Mouse (Mus musculus): ENCODE results near the gene Matk. TPM values are rescaled to one million over a fixed set of nuclear protein-coding genes. Genes with fewer than 3 reads are reported as not detected.

Gene Matk
- polyA plus RNA-seq, 1 experiment, result 3.3 TPM

- 43% methylated on average over 21 of the region's 21 CpGs for WGBS
- no peak for TF ChIP-seq POLR2A (IDR thresholded peaks at IDR 0.05; ENCODE audit: borderline replicate concordance, extremely low read depth, low read depth, low read length)
- TF ChIP-seq CTCF (IDR thresholded peaks at IDR 0.05; ENCODE audit: insufficient read depth, low read length), result no peak
- no peak for DNase-seq
Observed at GRCm38 (mm10) chr10:81259225-81259884, 6.6 kb downstream of the Matk start.

GRCm38 (mm10) chr10:81261025-81261424, 8.3 kb downstream of the Matk start:
- DNase-seq, result no peak
- Histone ChIP-seq H3K4me3 (replicated peaks; ENCODE audit: extremely low read depth, low read depth, low read length) (no peak overlapping the region), H3K4me1 (ENCODE audit: control insufficient read depth, insufficient read depth, low read length) (peaks cover 2% of the 10 kb centered on the region; the same call in 1 of the 2 replicates)
- TF ChIP-seq CTCF (IDR thresholded peaks at IDR 0.05; ENCODE audit: insufficient read depth, low read length) (no peak), POLR2A (IDR thresholded peaks at IDR 0.05; ENCODE audit: borderline replicate concordance, extremely low read depth, low read depth, low read length) (no peak)
- WGBS, result 90% methylated on average over 4 of the region's 4 CpGs

More at GRCm38 (mm10) chr10:81259225-81259884, 6.6 kb downstream of the Matk start:
- Histone ChIP-seq H3K4me3 (replicated peaks; ENCODE audit: extremely low read depth, low read depth, low read length) (no peak overlapping the region), H3K4me1 (ENCODE audit: control insufficient read depth, insufficient read depth, low read length) (no peaks in the 10 kb centered on the region)

GRCm38 (mm10) chr10:81265540-81265939, 12.8 kb downstream of the Matk start:
- H3K4me1 ChIP-seq (ENCODE audit: control insufficient read depth, insufficient read depth, low read length), result peaks cover 5% of the 10 kb centered on the region; the same call in 1 of the 2 replicates
- DNase-seq, result no peak
- WGBS, result 91% methylated on average over 8 of the region's 8 CpGs
- no peak overlapping the region for H3K4me3 ChIP-seq (replicated peaks; ENCODE audit: extremely low read depth, low read depth, low read length)
- no peak for TF ChIP-seq POLR2A (IDR thresholded peaks at IDR 0.05; ENCODE audit: borderline replicate concordance, extremely low read depth, low read depth, low read length)
- TF ChIP-seq CTCF (IDR thresholded peaks at IDR 0.05; ENCODE audit: insufficient read depth, low read length), result no peak

- WGBS, result under 1% methylated on average over 48 of the region's 48 CpGs
- Histone ChIP-seq H3K4me1 (ENCODE audit: control insufficient read depth, insufficient read depth, low read length) (peaks cover 5% of the 10 kb centered on the region; the same call in 1 of the 2 replicates), H3K4me3 (replicated peaks; ENCODE audit: extremely low read depth, low read depth, low read length) (peak within 1 kb of the TSS; percentile 91)
- TF ChIP-seq CTCF (IDR thresholded peaks at IDR 0.05; ENCODE audit: insufficient read depth, low read length) (no peak), POLR2A (IDR thresholded peaks at IDR 0.05; ENCODE audit: borderline replicate concordance, extremely low read depth, low read depth, low read length) (peak; percentile 71; the same call in 1 of the 2 replicates)
- peak; percentile 96 for DNase-seq
Observed at GRCm38 (mm10) chr10:81266211-81267105, 13.7 kb downstream of the Matk start, which contains the start of the genes Mrpl54 and Apba3. TSS of gene Mrpl54 (minus strand) at chr10:81266934. TSS of gene Apba3 (plus strand) at chr10:81266960.

GRCm38 (mm10) chr10:81268056-81268455, 15.3 kb downstream of the Matk start:
- peak; percentile 88; the same call in 1 of the 2 replicates for TF ChIP-seq POLR2A (IDR thresholded peaks at IDR 0.05; ENCODE audit: borderline replicate concordance, extremely low read depth, low read depth, low read length)
- no peak for TF ChIP-seq CTCF (IDR thresholded peaks at IDR 0.05; ENCODE audit: insufficient read depth, low read length)
- Histone ChIP-seq H3K4me3 (replicated peaks; ENCODE audit: extremely low read depth, low read depth, low read length) (peak overlapping the region; percentile 92), H3K4me1 (ENCODE audit: control insufficient read depth, insufficient read depth, low read length) (peaks cover 5% of the 10 kb centered on the region; the same call in 1 of the 2 replicates)
- peak; percentile 81 for DNase-seq
- 1% methylated on average over 23 of the region's 23 CpGs for WGBS

GRCm38 (mm10) chr10:81268643-81269412, 16.1 kb downstream of the Matk start:
- no peak for DNase-seq
- WGBS, result 77% methylated on average over 16 of the region's 16 CpGs
- TF ChIP-seq POLR2A (IDR thresholded peaks at IDR 0.05; ENCODE audit: borderline replicate concordance, extremely low read depth, low read depth, low read length) (no peak), CTCF (IDR thresholded peaks at IDR 0.05; ENCODE audit: insufficient read depth, low read length) (no peak)

GRCm38 (mm10) chr10:81272356-81272755, 19.6 kb downstream of the Matk start:
- WGBS, result 95% methylated on average over 21 of the region's 21 CpGs
- TF ChIP-seq POLR2A (IDR thresholded peaks at IDR 0.05; ENCODE audit: borderline replicate concordance, extremely low read depth, low read depth, low read length) (no peak), CTCF (IDR thresholded peaks at IDR 0.05; ENCODE audit: insufficient read depth, low read length) (no peak)
- no peak overlapping the region for H3K4me3 ChIP-seq (replicated peaks; ENCODE audit: extremely low read depth, low read depth, low read length)
- H3K4me1 ChIP-seq (ENCODE audit: control insufficient read depth, insufficient read depth, low read length), result 0 out of 2 replicates have a peak, but pooled peaks cover 3% of the 10 kb centered on the region
- DNase-seq, result no peak

More at GRCm38 (mm10) chr10:81268643-81269412, 16.1 kb downstream of the Matk start:
- peaks cover 5% of the 10 kb centered on the region; the same call in 1 of the 2 replicates for H3K4me1 ChIP-seq (ENCODE audit: control insufficient read depth, insufficient read depth, low read length)
- peak overlapping the region; percentile 92 for H3K4me3 ChIP-seq (replicated peaks; ENCODE audit: extremely low read depth, low read depth, low read length)

GRCm38 (mm10) chr10:81273842-81274241, 21.1 kb downstream of the Matk start:
- no peak for TF ChIP-seq POLR2A (IDR thresholded peaks at IDR 0.05; ENCODE audit: borderline replicate concordance, extremely low read depth, low read depth, low read length)
- TF ChIP-seq CTCF (IDR thresholded peaks at IDR 0.05; ENCODE audit: insufficient read depth, low read length), result no peak
- no peak for DNase-seq
- Histone ChIP-seq H3K4me1 (ENCODE audit: control insufficient read depth, insufficient read depth, low read length) (no peaks in the 10 kb centered on the region), H3K4me3 (replicated peaks; ENCODE audit: extremely low read depth, low read depth, low read length) (no peak overlapping the region)
- WGBS, result 90% methylated on average over 19 of the region's 19 CpGs

Data from lung, adult 2 months (tissue).